Mouse (Mus musculus) myocyte (in vitro differentiated cells): Measurements from ENCODE around the gene Fbxo47.

Experiments used
- POLR2A ChIP-seq: IDR thresholded peaks from one replicate; pipeline ENCODE4 v1.6.1; 2011; ENCODE audit warnings: low read depth, mild to moderate bottlenecking, control low read depth, moderate library complexity; ENCODE audit not compliant: insufficient read length
- TCF12 ChIP-seq: IDR thresholded peaks from one replicate; pipeline ENCODE4 v1.6.1; 2011; ENCODE audit warnings: mild to moderate bottlenecking, control low read depth; ENCODE audit not compliant: poor library complexity, insufficient read depth, severe bottlenecking

DNA sequence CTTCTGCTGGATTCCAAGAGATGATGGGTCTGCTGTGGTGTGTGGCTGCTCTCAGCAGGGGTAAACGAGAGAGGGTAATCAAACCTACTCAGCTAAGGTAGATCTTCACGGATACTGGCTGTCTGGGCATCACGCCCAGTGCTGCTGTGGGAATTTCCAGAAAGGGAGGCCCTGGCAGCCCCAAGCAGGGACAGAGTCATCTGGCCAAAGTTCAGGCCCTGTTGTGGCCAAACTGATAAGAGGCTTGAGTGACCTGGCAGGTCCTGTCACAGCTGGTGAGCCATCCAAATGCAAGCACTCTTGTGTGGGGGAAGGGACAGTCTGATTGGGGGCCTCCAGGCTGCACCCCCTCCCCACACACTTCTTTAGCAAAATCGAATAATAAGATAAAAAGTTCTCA is 63.1 kb downstream of the Fbxo47 start:
- TF ChIP-seq POLR2A: no peak
- no peak for TF ChIP-seq TCF12
